Mouse (Mus musculus): ENCODE data around the gene Ebf1.

DNA sequence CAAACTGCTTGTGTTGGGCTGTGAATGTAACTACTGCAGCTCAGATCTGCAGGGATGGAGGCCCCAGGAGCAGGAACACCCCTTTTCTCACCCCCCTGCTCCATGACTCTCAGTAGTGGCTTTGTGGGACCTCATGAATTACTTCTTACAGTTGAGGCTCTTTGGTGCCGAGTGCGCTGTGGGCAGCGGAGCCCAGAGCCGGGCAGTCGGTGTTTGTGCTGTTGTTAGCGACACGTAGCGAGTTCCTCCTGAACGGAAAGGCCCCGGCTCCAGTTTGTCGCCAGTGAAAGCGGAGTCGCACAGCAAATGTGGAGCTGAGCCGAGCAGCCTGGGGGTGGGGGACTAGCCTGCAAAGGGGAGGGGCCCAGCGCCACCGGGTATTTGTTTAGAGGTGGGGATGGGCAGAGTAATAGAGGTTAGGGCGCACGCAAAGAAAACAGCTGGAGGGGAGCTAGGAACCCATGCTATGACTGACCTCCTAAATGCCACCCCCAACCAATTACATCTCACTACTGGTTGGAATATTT lies 48.1 kb downstream of the Ebf1 start:
- TF ChIP-seq CTCF (IDR thresholded peaks at IDR 0.05) (no peak), EP300 (IDR thresholded peaks at IDR 0.05) (no peak)
